Mouse (Mus musculus) olfactory bulb, adult 2 months (tissue): ENCODE data around the gene Nxph4.

Experiments
- CTCF ChIP-seq: fragments of 200-500 bp; IDR thresholded peaks from 2 replicates; pipeline ENCODE4 v1.5.1; 2012; ENCODE audit warnings: low read depth, mild to moderate bottlenecking, low read length, moderate library complexity; ENCODE audit not compliant: insufficient read depth
- POLR2A ChIP-seq: fragments of 200-500 bp; IDR thresholded peaks from 2 replicates; pipeline ENCODE4 v1.6.1; 2012; ENCODE audit warnings: mild to moderate bottlenecking, low read depth, low read length, moderate library complexity; ENCODE audit not compliant: insufficient read depth

- TF ChIP-seq POLR2A (no peak), CTCF (no peak)
These were observed 32.4 kb upstream of the Nxph4 start for GRCm38 (mm10) chr10:127566553-127567326.
